Mouse (Mus musculus) lung, embryonic 14.5 days (tissue): ENCODE data around the gene Actl7a. TPM values are rescaled to one million over a fixed set of nuclear protein-coding genes. Genes with fewer than 3 reads are reported as not detected.

Experiments
- ATAC-seq: fragments of 200-750 bp; cut with Nextera tagmentation; 2 replicates; pipeline ENCODE4 v1.8.0; 2017; ENCODE audit warnings: mild to moderate bottlenecking, moderate TSS enrichment, moderate library complexity; ENCODE audit not compliant: insufficient read depth
- DNase-seq: peaks from one replicate; pipeline ENCODE4 v3.0.0-alpha.2; 2015
- H3K27ac ChIP-seq: fragments of 300-500 bp; sonication (generic); 2 replicates; pipeline ENCODE4 v1.5.1; 2014; ENCODE audit warnings: low read depth, mild to moderate bottlenecking, moderate library complexity
- H3K27me3 ChIP-seq: fragments of 300-500 bp; sonication (generic); 2 replicates; pipeline ENCODE4 v1.6.1; 2014; ENCODE audit warnings: low read length, control low read depth; ENCODE audit not compliant: insufficient read depth
- H3K36me3 ChIP-seq: fragments of 300-500 bp; sonication (generic); 2 replicates; pipeline ENCODE4 v1.6.1; 2014; ENCODE audit warnings: control low read depth; ENCODE audit not compliant: insufficient read depth
- H3K4me1 ChIP-seq: fragments of 300-500 bp; sonication (generic); 2 replicates; pipeline ENCODE4 v1.6.1; 2014; ENCODE audit warnings: antibody characterized with exemption, control low read depth; ENCODE audit not compliant: insufficient read depth
- H3K4me2 ChIP-seq: fragments of 300-500 bp; sonication (generic); 2 replicates; pipeline ENCODE4 v1.6.1; 2014; ENCODE audit warnings: mild to moderate bottlenecking
- H3K4me3 ChIP-seq: fragments of 300-500 bp; sonication (generic); 2 replicates; pipeline ENCODE4 v1.5.1; 2014; ENCODE audit warnings: low read depth, low read length
- H3K9ac ChIP-seq: fragments of 300-500 bp; sonication (generic); 2 replicates; pipeline ENCODE4 v1.6.1; 2014
- H3K9me3 ChIP-seq: fragments of 300-500 bp; sonication (generic); 2 replicates; pipeline ENCODE4 v1.6.1; 2016; ENCODE audit warnings: low read depth, low read length, control low read depth
- CTCF ChIP-seq: IDR thresholded peaks from 2 replicates; pipeline ENCODE4 v1.5.1; 2016; ENCODE audit warnings: antibody characterized with exemption, low read depth
- WGBS: fragments of 180-500 bp; shearing (Covaris S2); extraction: QIAGEN DNeasy Blood & Tissue Kit; methylation state at CpG from one replicate; pipeline ENCODE4 v1.1.7; 2014; 5-methylcytosine and 5-hydroxymethylcytosine counted together
- polyA plus RNA-seq: library from polyadenylated mRNA; unstranded; fragments of >200 nt; fragmentation: Nextera tagmentation; extraction: Ambion mirVana; gene quantifications from 2 replicates; pipeline ENCODE4 v1.2.1, GENCODE M21; 2014

Gene Actl7a
- not detected in 2 replicates for polyA plus RNA-seq

- no peak for ATAC-seq
- 92% methylated on average over 21 of the region's 21 CpGs for WGBS
- no peaks in the 10 kb centered on the region for H3K9me3 ChIP-seq
- no peak within 1 kb of the TSS for H3K27ac ChIP-seq
- no peak within 1 kb of the TSS for H3K4me3 ChIP-seq
- no peaks in the 10 kb centered on the region for H3K27me3 ChIP-seq
- no peaks in the 10 kb centered on the region for H3K4me1 ChIP-seq
- DNase-seq = no peak
- H3K36me3 ChIP-seq = peaks cover 18% of the 10 kb centered on the region; the same call in 1 of the 2 replicates
- no peak within 1 kb of the TSS for H3K9ac ChIP-seq
- no peak within 1 kb of the TSS for H3K4me2 ChIP-seq
- no peak for TF ChIP-seq CTCF
These were observed at the start of gene Actl7a for GRCm38 (mm10) chr4:56743363-56744195. Actl7a (plus strand) TSS chr4:56743413.

GRCm38 (mm10) chr4:56696401-56696800 is 46.8 kb upstream of the Actl7a start:
- Histone ChIP-seq H3K27me3 (no peaks in the 10 kb centered on the region), H3K9me3 (no peaks in the 10 kb centered on the region), H3K4me3 (no peak overlapping the region), H3K4me2 (no peak overlapping the region), H3K27ac (no peak overlapping the region), H3K4me1 (no peaks in the 10 kb centered on the region), H3K9ac (no peak overlapping the region), H3K36me3 (no peaks in the 10 kb centered on the region)
- ATAC-seq (no peak), DNase-seq (no peak)
- TF ChIP-seq CTCF = no peak
- 67% methylated on average over 7 of the region's 7 CpGs for WGBS

DNA sequence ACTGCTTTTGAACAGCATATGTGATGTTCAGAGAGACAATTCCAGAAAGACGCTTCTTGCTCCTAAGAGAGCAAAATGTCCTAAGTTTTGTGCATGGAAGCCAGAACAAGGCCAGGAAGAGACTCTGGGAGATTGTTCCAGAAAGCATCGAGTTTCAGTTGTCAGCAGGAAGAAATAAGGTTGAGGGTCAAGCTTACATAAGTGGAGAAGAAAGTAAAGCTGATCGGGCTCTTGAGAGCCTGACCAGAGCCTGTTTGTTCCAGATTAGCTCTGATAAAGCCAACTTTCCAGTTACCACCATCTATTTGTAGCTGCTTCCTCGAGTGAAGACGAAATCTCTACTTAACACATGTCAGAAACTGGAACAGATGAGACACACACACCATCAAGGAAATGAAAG is 44.5 kb upstream of the Actl7a start:
- no peak overlapping the region for H3K4me3 ChIP-seq
- no peak for DNase-seq

DNA sequence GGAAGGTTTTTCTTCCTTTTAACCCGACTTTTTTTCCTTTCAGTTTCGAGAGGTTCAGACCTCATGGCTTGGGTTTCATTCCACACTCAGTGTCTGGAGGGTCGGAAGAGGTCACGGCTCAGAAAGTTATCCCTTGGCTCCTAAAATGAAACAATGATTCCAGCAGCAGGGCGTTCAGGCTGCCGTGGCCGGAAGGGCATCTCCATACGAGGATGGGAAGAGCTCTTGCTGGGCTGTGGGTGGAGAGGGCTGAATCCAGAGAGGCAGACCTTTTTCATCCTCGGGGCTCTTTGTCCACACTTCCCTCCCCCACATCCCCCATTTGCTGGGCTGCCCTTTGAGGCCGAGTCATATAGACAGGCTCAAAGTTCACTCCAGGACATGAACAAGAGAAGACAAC is 41.0 kb upstream of the Actl7a start:
- no peak overlapping the region for H3K9ac ChIP-seq
- H3K9me3 ChIP-seq = no peaks in the 10 kb centered on the region
- no peaks in the 10 kb centered on the region for H3K27me3 ChIP-seq
- H3K4me3 ChIP-seq = no peak overlapping the region
- 34% methylated on average over 10 of the region's 10 CpGs for WGBS
- no peaks in the 10 kb centered on the region for H3K4me1 ChIP-seq
- no peak for DNase-seq
- no peak overlapping the region for H3K27ac ChIP-seq
- TF ChIP-seq CTCF = no peak
- H3K4me2 ChIP-seq = no peak overlapping the region
- ATAC-seq = no peak
- H3K36me3 ChIP-seq = no peaks in the 10 kb centered on the region

More for the DNA sequence above, 44.5 kb upstream of the Actl7a start:
- H3K27me3 ChIP-seq = no peaks in the 10 kb centered on the region
- no peak overlapping the region for H3K27ac ChIP-seq
- no peak for TF ChIP-seq CTCF
- 25% methylated on average over 5 of the region's 5 CpGs for WGBS
- no peak overlapping the region for H3K4me2 ChIP-seq
- H3K36me3 ChIP-seq = no peaks in the 10 kb centered on the region
- ATAC-seq = no peak
- no peak overlapping the region for H3K9ac ChIP-seq
- no peaks in the 10 kb centered on the region for H3K9me3 ChIP-seq
- H3K4me1 ChIP-seq = no peaks in the 10 kb centered on the region

GRCm38 (mm10) chr4:56713155-56713554 is 30.1 kb upstream of the Actl7a start:
- 88% methylated on average over 3 of the region's 3 CpGs for WGBS
- no peaks in the 10 kb centered on the region for H3K27me3 ChIP-seq

DNA sequence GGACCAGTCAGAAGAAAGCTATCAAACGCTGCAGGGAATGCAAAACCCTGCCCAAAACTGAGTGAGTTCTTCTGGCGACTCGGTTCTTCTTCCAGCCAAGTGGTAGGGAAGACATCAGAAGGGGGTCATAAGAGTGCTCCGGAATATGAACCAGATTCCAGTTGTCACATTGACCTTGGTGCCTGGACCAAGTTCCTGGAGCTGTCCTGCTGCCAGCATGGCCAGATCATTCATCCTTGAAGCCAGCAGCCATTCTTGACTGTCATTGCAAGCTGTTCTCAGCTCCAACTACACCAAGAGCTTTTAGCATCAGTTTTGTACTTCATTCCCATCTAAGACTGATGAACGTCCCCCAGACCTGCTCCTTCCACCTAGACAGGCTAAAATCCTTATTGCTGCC is 26.4 kb upstream of the Actl7a start:
- Histone ChIP-seq H3K27ac (no peak overlapping the region), H3K9me3 (no peaks in the 10 kb centered on the region), H3K4me2 (no peak overlapping the region), H3K27me3 (no peaks in the 10 kb centered on the region), H3K9ac (no peak overlapping the region), H3K36me3 (no peaks in the 10 kb centered on the region), H3K4me3 (no peak overlapping the region), H3K4me1 (no peaks in the 10 kb centered on the region)
- no peak for TF ChIP-seq CTCF
- DNase-seq (no peak), ATAC-seq (no peak)
- 53% methylated on average over 5 of the region's 5 CpGs for WGBS

More at GRCm38 (mm10) chr4:56713155-56713554, 30.1 kb upstream of the Actl7a start:
- no peak for DNase-seq
- no peaks in the 10 kb centered on the region for H3K9me3 ChIP-seq
- ATAC-seq = no peak
- TF ChIP-seq CTCF = no peak
- no peaks in the 10 kb centered on the region for H3K36me3 ChIP-seq
- no peak overlapping the region for H3K27ac ChIP-seq
- no peak overlapping the region for H3K4me3 ChIP-seq
- H3K9ac ChIP-seq = no peak overlapping the region
- H3K4me2 ChIP-seq = no peak overlapping the region
- H3K4me1 ChIP-seq = no peaks in the 10 kb centered on the region

GRCm38 (mm10) chr4:56717932-56718331 is 25.3 kb upstream of the Actl7a start:
- Histone ChIP-seq H3K9ac (no peak overlapping the region), H3K4me3 (no peak overlapping the region), H3K9me3 (no peaks in the 10 kb centered on the region), H3K36me3 (no peaks in the 10 kb centered on the region), H3K27ac (no peak overlapping the region), H3K4me2 (no peak overlapping the region), H3K27me3 (no peaks in the 10 kb centered on the region), H3K4me1 (no peaks in the 10 kb centered on the region)
- no peak for ATAC-seq
- no peak for DNase-seq
- 83% methylated on average over 3 of the region's 3 CpGs for WGBS
- TF ChIP-seq CTCF = no peak
